Mouse (Mus musculus) mouse embryonic stem cell (cell line): ENCODE results near the gene Dusp1.

Experiments used
- in situ Hi-C, 2 experiments: fragments of 300-500 bp; cut with MboI; formaldehyde crosslinking; loops; 1 replicate in 1 of 2; 3 replicates in 1 of 2; pipeline ENCODE4 v1.14.3; 2019 to 2020; ENCODE audit warnings: low sequenced_read_pairs in 2 of 2, low pct_unique_long_range_greater_than_20kb in 1 of 2, mixed read lengths in 1 of 2; ENCODE audit not compliant: unreplicated experiment in 1 of 2

The Dusp1 gene

GRCm38 (mm10) chr17:26532476-26533045 lies 29.4 kb downstream of the Dusp1 start:
- in situ Hi-C loops = no loop called here

DNA sequence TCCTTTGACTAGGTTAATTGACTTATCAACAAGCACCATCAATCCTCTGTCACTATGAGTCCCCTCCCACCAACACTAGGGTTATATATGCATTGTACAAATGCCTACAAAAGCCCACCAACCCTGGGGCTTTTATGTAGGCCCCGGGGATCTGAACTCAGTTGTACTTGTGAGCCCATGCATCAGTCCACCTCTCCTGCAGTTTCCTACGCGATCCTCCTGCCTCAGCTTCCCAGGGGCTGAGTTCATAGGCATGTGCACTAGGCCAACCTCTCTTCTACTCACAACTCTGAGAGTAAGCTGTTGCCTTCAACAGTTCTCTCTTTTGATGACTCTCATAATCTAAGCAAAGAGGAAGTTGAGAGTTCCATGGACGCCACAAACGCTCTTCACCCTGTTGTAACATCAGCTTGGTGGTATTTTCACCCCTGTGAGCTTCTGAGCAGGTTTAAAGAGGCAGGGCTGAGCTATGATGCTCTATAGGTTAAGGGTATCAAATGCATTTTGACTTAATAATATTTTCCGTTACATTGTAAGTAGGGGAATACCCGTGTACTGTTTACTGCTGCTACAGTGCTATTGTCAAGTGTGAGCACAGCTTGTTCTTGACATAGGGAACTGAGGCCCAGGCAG lies 30.4 kb downstream of the Dusp1 start:
- in situ Hi-C loops = no loop called here

GRCm38 (mm10) chr17:26530590-26531081 lies 31.3 kb downstream of the Dusp1 start:
- in situ Hi-C loops = no loop called here

DNA sequence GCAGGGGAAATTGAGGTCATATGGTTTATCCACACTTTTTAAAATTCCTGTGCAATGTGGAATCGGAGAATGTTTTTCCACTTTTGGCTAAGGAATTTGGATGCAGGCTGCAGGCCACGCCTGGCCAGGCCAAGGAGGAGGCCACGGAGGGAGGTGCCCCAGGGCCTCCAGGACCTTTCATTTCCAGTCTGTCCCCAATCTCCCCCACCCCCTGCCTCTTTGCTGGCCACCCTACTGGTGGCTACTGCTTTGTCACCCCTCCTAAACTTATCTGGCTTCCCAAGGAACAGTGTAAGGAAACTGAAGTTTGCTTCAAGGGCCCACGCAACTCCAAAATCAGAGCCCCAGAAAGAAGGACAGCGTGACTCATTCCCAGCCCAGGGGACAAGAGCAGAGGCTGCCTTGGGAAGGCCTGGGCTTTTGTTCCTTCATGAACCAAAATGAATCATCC lies 32.1 kb downstream of the Dusp1 start:
- in situ Hi-C loops = no loop called here

- in situ Hi-C loops = no loop called here
Observed at GRCm38 (mm10) chr17:26528751-26529150, 33.2 kb downstream of the Dusp1 start.

DNA sequence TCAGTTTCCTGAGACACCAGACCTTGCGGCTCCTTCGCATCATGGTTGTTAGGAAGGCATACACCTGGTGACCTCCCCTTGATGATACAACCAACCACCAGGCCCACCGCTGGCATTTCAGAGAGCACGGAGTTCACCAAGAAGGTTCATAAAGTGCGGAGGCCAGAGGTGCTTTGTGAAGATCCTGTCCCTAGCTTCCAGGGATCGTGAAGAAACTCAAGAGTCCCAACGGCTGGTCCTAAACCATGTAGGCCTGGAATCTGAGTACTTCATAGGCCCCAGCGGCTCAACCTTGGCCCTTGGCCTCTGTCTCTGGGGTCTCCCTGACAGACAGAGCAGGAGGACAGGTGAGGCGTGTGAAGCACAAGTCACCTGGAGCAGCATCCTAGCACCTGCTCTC lies 34.6 kb downstream of the Dusp1 start:
- in situ Hi-C loops = no loop called here

DNA sequence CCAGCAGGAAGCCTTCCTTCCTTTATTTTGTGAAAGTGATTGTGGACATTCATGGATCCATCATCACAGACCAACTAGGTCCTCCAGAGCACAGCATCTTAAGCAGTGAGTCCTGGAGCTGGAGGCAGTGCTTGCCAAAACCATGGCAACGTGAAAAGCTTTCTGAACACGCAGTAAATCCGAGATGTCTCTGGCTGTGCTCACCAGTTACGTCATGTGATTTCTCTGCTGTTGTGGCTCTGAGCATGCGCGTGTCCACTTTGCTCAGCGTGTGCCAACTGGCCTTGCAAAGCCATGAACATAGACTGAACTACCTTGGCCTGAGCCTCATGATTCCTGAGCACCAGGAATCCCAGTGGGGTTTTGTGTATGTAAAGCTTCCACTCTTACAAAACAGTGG lies 36.6 kb downstream of the Dusp1 start:
- in situ Hi-C loops = no loop called here

- in situ Hi-C loops = no loop called here
Observed at GRCm38 (mm10) chr17:26524801-26525200, 37.1 kb downstream of the Dusp1 start.

DNA sequence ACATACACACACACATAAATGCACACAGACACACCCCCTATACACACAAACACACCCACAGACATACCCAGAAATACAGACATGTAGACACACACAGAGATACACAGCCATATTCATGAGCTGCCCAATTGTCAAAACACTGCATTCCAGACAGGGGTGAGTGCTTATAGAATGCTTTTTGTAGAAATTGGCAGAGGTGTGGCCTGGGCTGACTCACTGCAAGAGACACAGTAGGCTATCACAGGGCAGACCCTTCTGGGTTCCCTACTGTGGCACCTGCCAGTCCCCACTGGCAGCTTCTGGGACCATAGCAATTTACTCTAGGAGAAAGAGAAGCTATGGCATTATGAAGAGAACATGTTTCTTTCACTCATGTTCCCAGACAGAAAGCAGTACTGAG lies 37.6 kb downstream of the Dusp1 start:
- in situ Hi-C loops = no loop called here

GRCm38 (mm10) chr17:26522711-26523110 lies 39.2 kb downstream of the Dusp1 start:
- in situ Hi-C loops = no loop called here

- in situ Hi-C loops = no loop called here
Observed at GRCm38 (mm10) chr17:26518306-26518705, 43.6 kb downstream of the Dusp1 start.

- in situ Hi-C loops = no loop called here
Observed at GRCm38 (mm10) chr17:26515675-26516074, 46.3 kb downstream of the Dusp1 start.

- in situ Hi-C loops = no loop called here
Observed at GRCm38 (mm10) chr17:26514581-26515030, 47.3 kb downstream of the Dusp1 start.

DNA sequence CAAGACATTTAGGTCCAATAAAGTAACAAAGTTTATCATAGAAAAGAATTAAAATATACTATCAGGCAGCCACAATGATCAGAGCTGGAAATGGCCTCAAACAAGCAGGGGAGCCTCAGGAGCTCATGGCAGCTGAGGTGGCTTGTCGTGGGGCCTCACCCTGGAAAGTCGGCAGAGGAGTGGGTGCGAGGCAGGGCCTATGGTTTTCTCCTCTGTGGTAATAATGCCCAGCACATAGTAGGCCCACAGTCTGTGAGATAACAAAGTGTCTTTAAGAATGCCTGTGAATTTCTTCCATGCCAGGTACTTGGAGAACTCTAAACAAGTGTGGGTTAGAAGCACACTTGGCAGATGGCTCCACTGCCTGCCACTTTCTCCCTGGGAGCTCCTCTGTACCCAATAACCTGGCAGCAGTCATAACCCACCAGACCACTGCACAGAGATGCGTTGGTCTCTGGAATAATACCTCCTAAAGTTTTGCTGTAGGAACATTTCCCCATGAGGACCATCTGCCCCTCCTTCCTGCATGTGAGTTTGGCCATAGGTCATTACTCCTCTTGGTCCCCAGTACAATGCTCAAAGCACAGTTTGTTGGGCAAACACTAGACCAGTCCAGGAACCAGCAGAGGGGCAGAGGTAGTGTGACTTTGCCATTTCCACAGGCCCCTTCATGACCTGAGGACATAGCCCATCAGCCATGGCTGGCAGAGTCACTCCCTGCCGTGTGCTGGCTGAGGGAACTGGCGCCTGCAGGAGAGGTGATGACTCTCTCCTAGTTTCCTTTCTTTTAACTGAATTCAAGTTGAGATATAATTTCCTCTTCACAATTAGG lies 48.3 kb downstream of the Dusp1 start:
- in situ Hi-C loops = no loop called here

DNA sequence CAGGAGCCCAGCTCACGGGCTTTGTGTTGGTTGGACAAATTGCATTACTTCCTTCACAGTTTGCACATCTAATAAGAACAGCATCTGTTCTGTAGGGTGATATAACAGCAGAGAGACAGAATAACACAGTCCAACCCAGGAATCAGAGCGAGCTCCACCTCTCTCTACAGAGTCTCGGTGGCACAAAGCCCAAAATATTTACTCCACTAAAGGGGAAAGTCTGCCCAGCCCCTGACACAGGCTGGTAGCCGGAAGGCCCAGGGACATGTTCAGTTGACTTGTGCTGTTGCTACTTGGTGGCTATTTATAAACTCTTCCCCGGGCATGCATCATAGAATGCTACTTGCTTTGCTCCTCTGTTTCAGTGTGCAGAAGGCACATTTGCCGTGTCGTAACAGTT lies 49.0 kb downstream of the Dusp1 start:
- in situ Hi-C loops = no loop called here

- in situ Hi-C loops = no loop called here
Observed at GRCm38 (mm10) chr17:26511816-26512774, 49.8 kb downstream of the Dusp1 start.

DNA sequence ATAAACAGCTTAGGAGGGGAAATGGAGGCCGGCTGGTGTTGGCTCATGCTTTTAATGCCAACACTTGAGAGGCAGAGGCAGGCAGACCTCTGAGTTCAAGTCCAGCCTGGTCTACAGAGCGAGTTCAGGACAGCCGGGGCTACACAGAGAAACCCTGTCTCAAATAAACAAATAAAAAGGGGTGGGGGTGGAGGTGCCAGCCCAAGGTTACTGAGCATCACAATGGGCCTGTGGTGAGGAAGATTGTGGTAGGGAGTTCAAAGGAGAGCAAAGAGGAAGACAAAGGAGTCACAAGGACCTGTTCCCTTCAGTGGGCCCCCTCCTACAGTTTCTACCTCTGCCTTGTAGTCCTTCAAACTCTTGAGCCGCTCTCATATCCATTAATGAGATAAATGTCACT lies 50.7 kb downstream of the Dusp1 start:
- in situ Hi-C loops = no loop called here
